Mouse (Mus musculus) intestine, embryonic 15.5 days (tissue): ENCODE results near the gene Sh3glb2. TPM values are rescaled to one million over a fixed set of nuclear protein-coding genes. Genes with fewer than 3 reads are reported as not detected.

Experiments
- ATAC-seq: fragments of 200-750 bp; cut with Nextera tagmentation; 2 replicates; pipeline ENCODE4 v1.8.0; 2017; ENCODE audit warnings: moderate TSS enrichment, moderate library complexity
- H3K27ac ChIP-seq: fragments of 300-500 bp; sonication (generic); 2 replicates; pipeline ENCODE4 v1.5.1; 2015; ENCODE audit warnings: mild to moderate bottlenecking, inconsistent platforms
- H3K27me3 ChIP-seq: fragments of 300-500 bp; sonication (generic); replicated peaks from 2 replicates; pipeline ENCODE4 v1.6.1; 2015; ENCODE audit warnings: inconsistent platforms
- H3K36me3 ChIP-seq: fragments of 300-500 bp; sonication (generic); 2 replicates; pipeline ENCODE4 v1.6.1; 2015; ENCODE audit warnings: inconsistent platforms
- H3K4me1 ChIP-seq: fragments of 300-500 bp; sonication (generic); replicated peaks from 2 replicates; pipeline ENCODE4 v1.6.1; 2015; ENCODE audit warnings: inconsistent platforms
- H3K4me2 ChIP-seq: fragments of 300-500 bp; sonication (generic); replicated peaks from 2 replicates; pipeline ENCODE4 v1.6.1; 2015; ENCODE audit warnings: mild to moderate bottlenecking, inconsistent platforms
- H3K4me3 ChIP-seq: fragments of 300-500 bp; sonication (generic); replicated peaks from 2 replicates; pipeline ENCODE4 v1.5.1; 2015; ENCODE audit warnings: inconsistent platforms
- H3K9ac ChIP-seq: fragments of 300-500 bp; sonication (generic); 2 replicates; pipeline ENCODE4 v1.6.1; 2015; ENCODE audit warnings: inconsistent platforms
- H3K9me3 ChIP-seq: fragments of 300-500 bp; sonication (generic); 2 replicates; pipeline ENCODE4 v1.6.1; 2016; ENCODE audit warnings: inconsistent platforms
- WGBS: fragments of 180-500 bp; shearing (Covaris S2); methylation state at CpG from one replicate; pipeline ENCODE4 v1.1.7; 2015; 5-methylcytosine and 5-hydroxymethylcytosine counted together
- polyA plus RNA-seq: library from polyadenylated mRNA; unstranded; fragments of >200 nt; fragmentation: Nextera tagmentation; extraction: Ambion mirVana; gene quantifications from 2 replicates; pipeline ENCODE4 v1.2.1, GENCODE M21; 2015

Gene Sh3glb2
- polyA plus RNA-seq, 1 experiment from 2014 or later = 68.4 TPM

DNA sequence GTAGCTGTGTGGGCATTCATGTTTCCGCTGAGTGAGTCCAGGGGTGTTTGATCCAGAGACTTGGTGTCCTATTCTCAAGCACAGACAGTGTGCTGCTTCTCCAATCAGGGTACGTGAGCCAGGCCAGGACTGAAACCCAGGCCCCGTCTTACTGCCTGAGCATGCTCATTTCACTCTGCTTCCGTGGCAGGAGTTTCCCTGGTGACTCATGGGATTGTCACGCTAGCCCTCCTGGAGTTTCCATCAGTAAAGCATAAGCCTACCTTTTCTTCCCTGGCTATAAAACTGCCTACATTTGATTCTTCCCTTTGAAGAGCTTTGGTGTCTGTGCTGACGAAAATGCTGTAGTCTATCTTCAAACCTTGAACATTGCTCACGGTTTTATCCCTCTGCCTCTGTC is 36.0 kb downstream of the Sh3glb2 start:
- no peak for ATAC-seq
- H3K4me1 ChIP-seq = no peaks in the 10 kb centered on the region
- 91% methylated on average over 7 of the region's 7 CpGs for WGBS
- no peak overlapping the region for H3K27ac ChIP-seq
- H3K9ac ChIP-seq = no peak overlapping the region
- H3K27me3 ChIP-seq = no peaks in the 10 kb centered on the region
- H3K36me3 ChIP-seq = peaks cover 63% of the 10 kb centered on the region
- no peaks in the 10 kb centered on the region for H3K9me3 ChIP-seq
- H3K4me3 ChIP-seq = no peak overlapping the region
- H3K4me2 ChIP-seq = no peak overlapping the region

DNA sequence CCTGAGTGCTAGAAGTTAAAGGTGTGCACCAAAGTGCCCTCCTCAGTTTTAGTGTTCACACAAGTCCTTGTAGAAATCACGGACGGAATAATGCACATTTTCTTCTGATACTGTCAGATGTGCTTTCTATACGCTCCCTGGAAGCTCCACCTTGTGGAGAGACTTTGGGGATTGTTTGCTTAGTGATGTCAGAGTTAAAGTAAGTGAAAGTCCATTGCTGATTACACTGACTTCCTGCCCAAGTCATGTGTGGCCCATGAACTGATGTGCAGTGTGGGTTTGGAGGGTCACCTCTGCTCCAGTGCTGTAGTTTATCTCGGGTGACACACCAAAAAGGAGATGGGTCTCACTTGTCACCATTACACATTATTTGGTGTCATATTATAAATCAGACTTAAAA is 39.9 kb downstream of the Sh3glb2 start:
- peaks cover 67% of the 10 kb centered on the region for H3K36me3 ChIP-seq
- no peak overlapping the region for H3K27ac ChIP-seq
- H3K4me3 ChIP-seq = no peak overlapping the region
- ATAC-seq = peak; percentile 65
- 61% methylated on average over 4 of the region's 4 CpGs for WGBS
- no peak overlapping the region for H3K9ac ChIP-seq
- no peaks in the 10 kb centered on the region for H3K4me1 ChIP-seq
- H3K4me2 ChIP-seq = no peak overlapping the region
- no peaks in the 10 kb centered on the region for H3K27me3 ChIP-seq
- H3K9me3 ChIP-seq = no peaks in the 10 kb centered on the region

DNA sequence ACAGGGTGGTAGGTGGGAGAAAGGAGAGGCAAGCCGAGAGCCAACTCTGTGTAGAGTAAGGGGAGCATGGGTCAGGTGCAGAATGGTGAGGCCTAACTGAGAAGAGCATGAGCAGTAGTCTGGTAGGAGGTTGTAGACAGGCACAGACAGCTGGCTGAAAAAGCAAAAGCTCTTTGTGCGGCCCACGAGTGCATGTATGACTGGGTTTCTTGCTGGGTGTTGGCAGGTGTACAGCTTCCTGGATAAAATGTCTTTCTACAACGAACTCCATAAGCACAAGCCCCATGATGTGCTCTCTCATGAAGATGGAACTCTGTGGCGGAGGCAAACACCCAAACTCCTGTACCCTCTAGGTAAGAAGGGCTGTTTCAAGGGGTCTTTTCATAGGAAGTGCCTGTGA is 42.2 kb downstream of the Sh3glb2 start:
- no peaks in the 10 kb centered on the region for H3K27me3 ChIP-seq
- H3K9me3 ChIP-seq = no peaks in the 10 kb centered on the region
- H3K27ac ChIP-seq = no peak overlapping the region
- 92% methylated on average over 5 of the region's 5 CpGs for WGBS
- H3K4me3 ChIP-seq = no peak overlapping the region
- ATAC-seq = no peak
- no peaks in the 10 kb centered on the region for H3K4me1 ChIP-seq
- H3K9ac ChIP-seq = no peak overlapping the region
- H3K4me2 ChIP-seq = no peak overlapping the region
- H3K36me3 ChIP-seq = peaks cover 54% of the 10 kb centered on the region

- H3K4me3 ChIP-seq = no peak overlapping the region
- peaks cover 54% of the 10 kb centered on the region for H3K36me3 ChIP-seq
- H3K9me3 ChIP-seq = no peaks in the 10 kb centered on the region
- no peak overlapping the region for H3K27ac ChIP-seq
- no peaks in the 10 kb centered on the region for H3K4me1 ChIP-seq
- no peak overlapping the region for H3K9ac ChIP-seq
- 92% methylated on average over 4 of the region's 4 CpGs for WGBS
- ATAC-seq = no peak
- no peak overlapping the region for H3K4me2 ChIP-seq
- no peaks in the 10 kb centered on the region for H3K27me3 ChIP-seq
Observed at GRCm38 (mm10) chr2:30316136-30316535, 43.0 kb downstream of the Sh3glb2 start.

GRCm38 (mm10) chr2:30311481-30311880 is 47.7 kb downstream of the Sh3glb2 start:
- Histone ChIP-seq H3K4me2 (no peak overlapping the region), H3K27me3 (no peaks in the 10 kb centered on the region), H3K9me3 (no peaks in the 10 kb centered on the region), H3K9ac (no peak overlapping the region), H3K36me3 (peaks cover 55% of the 10 kb centered on the region), H3K4me3 (no peak overlapping the region), H3K4me1 (no peaks in the 10 kb centered on the region), H3K27ac (no peak overlapping the region)
- no peak for ATAC-seq
- 85% methylated on average over 2 of the region's 2 CpGs for WGBS

GRCm38 (mm10) chr2:30309351-30309750 is 49.8 kb downstream of the Sh3glb2 start:
- 77% methylated on average over 3 of the region's 3 CpGs for whole genome bisulfite sequencing
- H3K4me3 ChIP-seq = no peak overlapping the region
- H3K4me1 ChIP-seq = no peaks in the 10 kb centered on the region
- H3K9me3 ChIP-seq = no peaks in the 10 kb centered on the region
- H3K27ac ChIP-seq = no peak overlapping the region
- no peak overlapping the region for H3K9ac ChIP-seq
- peaks cover 47% of the 10 kb centered on the region for H3K36me3 ChIP-seq
- no peak for ATAC-seq
- H3K27me3 ChIP-seq = no peaks in the 10 kb centered on the region
- no peak overlapping the region for H3K4me2 ChIP-seq

DNA sequence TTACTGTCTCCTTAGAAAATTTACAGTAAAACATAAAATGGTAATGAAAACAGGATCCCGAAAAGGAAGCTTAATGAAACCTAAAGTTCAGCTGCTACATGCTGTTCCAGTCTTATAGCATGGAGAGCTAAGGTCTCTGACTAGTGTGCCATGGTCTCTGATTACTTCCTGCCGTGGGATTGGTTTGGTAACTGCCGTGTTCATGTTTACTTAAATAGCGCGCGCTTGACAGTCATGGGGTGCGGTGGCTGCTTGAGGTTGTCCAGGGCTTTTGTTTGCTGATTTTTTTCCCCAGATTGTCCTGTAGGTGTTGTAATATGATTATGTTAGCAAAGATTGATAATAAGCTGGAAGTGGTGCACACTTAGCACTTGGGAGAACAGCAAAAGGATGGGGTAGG is 53.0 kb downstream of the Sh3glb2 start:
- H3K4me2 ChIP-seq = no peak overlapping the region
- no peak overlapping the region for H3K4me3 ChIP-seq
- 82% methylated on average over 7 of the region's 7 CpGs for WGBS
- H3K27ac ChIP-seq = no peak overlapping the region
- no peak for ATAC-seq
- no peaks in the 10 kb centered on the region for H3K27me3 ChIP-seq
- H3K36me3 ChIP-seq = peaks cover 41% of the 10 kb centered on the region
- H3K9ac ChIP-seq = no peak overlapping the region
- H3K9me3 ChIP-seq = no peaks in the 10 kb centered on the region
- H3K4me1 ChIP-seq = no peaks in the 10 kb centered on the region

DNA sequence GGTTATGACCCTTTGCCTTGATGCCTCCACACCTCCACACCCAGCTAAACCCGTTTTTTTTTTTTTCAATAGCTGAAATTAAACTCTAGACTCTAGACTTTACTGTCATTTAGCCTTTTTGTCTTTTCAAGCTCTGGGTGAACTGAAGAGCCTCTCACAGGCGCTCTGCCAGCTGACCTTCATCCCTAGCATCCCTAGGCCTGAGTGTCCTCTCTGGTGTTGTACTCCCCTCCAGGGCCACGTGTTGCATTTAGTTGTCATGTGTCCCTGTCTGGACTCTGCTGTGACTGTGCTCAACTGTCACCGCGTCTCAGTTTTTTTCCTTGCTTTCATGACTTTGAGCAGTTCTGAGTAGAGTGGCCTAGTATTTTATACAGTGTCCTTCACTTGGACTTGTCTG is 59.2 kb downstream of the Sh3glb2 start:
- H3K4me2 ChIP-seq = no peak overlapping the region
- H3K4me1 ChIP-seq = no peaks in the 10 kb centered on the region
- no peak for ATAC-seq
- no peaks in the 10 kb centered on the region for H3K9me3 ChIP-seq
- H3K4me3 ChIP-seq = no peak overlapping the region
- 89% methylated on average over 5 of the region's 5 CpGs for WGBS
- no peak overlapping the region for H3K27ac ChIP-seq
- H3K9ac ChIP-seq = no peak overlapping the region
- no peaks in the 10 kb centered on the region for H3K27me3 ChIP-seq
- H3K36me3 ChIP-seq = peaks cover 25% of the 10 kb centered on the region

DNA sequence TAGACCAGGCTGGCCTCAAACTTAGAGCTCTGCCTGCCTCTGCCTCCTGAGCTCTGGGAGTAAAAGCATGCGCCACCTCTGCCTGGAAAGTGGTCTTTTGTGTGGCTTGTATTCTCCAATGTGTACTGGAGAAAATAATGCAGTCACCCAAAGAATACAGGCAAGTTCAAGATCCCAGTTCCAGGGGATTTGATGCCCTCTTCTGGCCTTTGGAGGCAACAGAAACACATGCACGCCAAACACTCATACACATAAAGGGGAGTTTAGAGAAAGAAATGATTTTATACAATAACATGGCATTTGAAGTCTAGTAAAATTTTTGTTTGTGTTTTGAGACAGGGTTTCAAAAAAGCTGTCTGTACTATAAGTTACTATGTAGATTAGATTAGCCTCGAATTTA is 59.6 kb downstream of the Sh3glb2 start:
- Histone ChIP-seq H3K9me3 (no peaks in the 10 kb centered on the region), H3K9ac (no peak overlapping the region), H3K4me1 (no peaks in the 10 kb centered on the region), H3K4me3 (no peak overlapping the region), H3K27ac (no peak overlapping the region), H3K36me3 (peaks cover 25% of the 10 kb centered on the region), H3K27me3 (no peaks in the 10 kb centered on the region), H3K4me2 (no peak overlapping the region)
- no peak for ATAC-seq
- 82% methylated on average over 3 of the region's 3 CpGs for WGBS

Other genes with a start within 250 kb of the Sh3glb2 start
- 5.0 and 5.6 TPM in 2 replicates for gene Zer1, start 234.8 kb downstream of the Sh3glb2 start, polyA plus RNA-seq
- 7.8 and 8.2 TPM in 2 replicates for gene Tbc1d13, start 225.6 kb downstream of the Sh3glb2 start, polyA plus RNA-seq
- gene Endog, start 187.8 kb downstream of the Sh3glb2 start, polyA plus RNA-seq = 40.9 and 41.9 TPM in 2 replicates
- 59.9 and 62.9 TPM in 2 replicates for gene Spout1, start 180.9 kb downstream of the Sh3glb2 start, polyA plus RNA-seq
- gene Kyat1, start 153.5 kb downstream of the Sh3glb2 start, polyA plus RNA-seq = 18.4 and 19.6 TPM in 2 replicates
- gene Lrrc8a, start 121.6 kb downstream of the Sh3glb2 start, polyA plus RNA-seq = 37.0 and 37.7 TPM in 2 replicates
- 0.21 and 0.29 TPM in 2 replicates for gene Gm28035, start 118.8 kb downstream of the Sh3glb2 start, polyA plus RNA-seq
- 9.8 and 11.5 TPM in 2 replicates for gene Phyhd1, start 93.1 kb downstream of the Sh3glb2 start, polyA plus RNA-seq
- gene Gm28038, start 78.3 kb downstream of the Sh3glb2 start, polyA plus RNA-seq = not detected in 2 replicates
- gene Dolk, start 73.0 kb downstream of the Sh3glb2 start, polyA plus RNA-seq = 28.8 and 34.4 TPM in 2 replicates
- gene Nup188, start 72.9 kb downstream of the Sh3glb2 start, polyA plus RNA-seq = 29.1 and 29.4 TPM in 2 replicates
- 20.9 and 24.1 TPM in 2 replicates for gene Miga2, start 4.9 kb upstream of the Sh3glb2 start, polyA plus RNA-seq
- 44.5 and 50.9 TPM in 2 replicates for gene Dolpp1, start 32.9 kb upstream of the Sh3glb2 start, polyA plus RNA-seq
- gene Crat, start 56.5 kb upstream of the Sh3glb2 start, polyA plus RNA-seq = 19.6 and 19.8 TPM in 2 replicates
- 117 and 120 TPM in 2 replicates for gene Ptpa, start 56.7 kb upstream of the Sh3glb2 start, polyA plus RNA-seq
- 1.3 and 1.6 TPM in 2 replicates for gene Ier5l, start 114.9 kb upstream of the Sh3glb2 start, polyA plus RNA-seq
- gene Cstad, start 235.7 kb upstream of the Sh3glb2 start, polyA plus RNA-seq = 0.63 and 0.72 TPM in 2 replicates